Mouse (Mus musculus): ENCODE results near the gene Rgma. TPM values are rescaled to one million over a fixed set of nuclear protein-coding genes. Genes with fewer than 3 reads are reported as not detected.

The Rgma gene
- polyA plus RNA-seq, 1 experiment, result 4.7 TPM

GRCm38 (mm10) chr7:73399501-73400044 is 24.3 kb downstream of the Rgma start:
- Histone ChIP-seq H3K27me3 (ENCODE audit: control insufficient read depth, insufficient read depth, low read length) (peaks cover 3% of the 10 kb centered on the region; the same call in 1 of the 2 replicates), H3K4me3 (ENCODE audit: extremely low read depth, insufficient read depth, insufficient read length) (no peak overlapping the region), H3K27ac (ENCODE audit: insufficient read depth, low read length) (no peak overlapping the region), H3K4me1 (ENCODE audit: control insufficient read depth, insufficient read depth, insufficient read length) (no peaks in the 10 kb centered on the region), H3K36me3 (ENCODE audit: control insufficient read depth, insufficient read depth, low read length) (no peaks in the 10 kb centered on the region)
- TF ChIP-seq POLR2A (IDR thresholded peaks at IDR 0.05; ENCODE audit: low read depth, low read length) (no peak), CTCF (IDR thresholded peaks at IDR 0.05; ENCODE audit: extremely low read depth, insufficient read depth, insufficient read length, insufficient replicate concordance) (peak; percentile 38; the same call in 1 of the 2 replicates)
- peak in 1 of 2 experiments; percentile 46 for DNase-seq (ENCODE audit: low read depth in 1 of 2, low spot score in 2 of 2)
- WGBS, result 10% methylated on average over 19 of the region's 19 CpGs

GRCm38 (mm10) chr7:73400051-73400916 is 25.0 kb downstream of the Rgma start:
- TF ChIP-seq CTCF (IDR thresholded peaks at IDR 0.05; ENCODE audit: extremely low read depth, insufficient read depth, insufficient read length, insufficient replicate concordance) (no peak), POLR2A (IDR thresholded peaks at IDR 0.05; ENCODE audit: low read depth, low read length) (no peak)
- Histone ChIP-seq H3K27me3 (ENCODE audit: control insufficient read depth, insufficient read depth, low read length) (peaks cover 3% of the 10 kb centered on the region; the same call in 1 of the 2 replicates), H3K4me1 (ENCODE audit: control insufficient read depth, insufficient read depth, insufficient read length) (no peaks in the 10 kb centered on the region), H3K27ac (ENCODE audit: insufficient read depth, low read length) (no peak overlapping the region), H3K4me3 (ENCODE audit: extremely low read depth, insufficient read depth, insufficient read length) (no peak overlapping the region), H3K36me3 (ENCODE audit: control insufficient read depth, insufficient read depth, low read length) (no peaks in the 10 kb centered on the region)
- 30% methylated on average over 20 of the region's 20 CpGs for WGBS
- DNase-seq (ENCODE audit: low read depth in 1 of 2, low spot score in 2 of 2), result no peak

GRCm38 (mm10) chr7:73402106-73402505 is 26.8 kb downstream of the Rgma start:
- H3K4me3 ChIP-seq (ENCODE audit: extremely low read depth, insufficient read depth, insufficient read length), result no peak overlapping the region
- no peak overlapping the region for H3K27ac ChIP-seq (ENCODE audit: insufficient read depth, low read length)
- TF ChIP-seq CTCF (IDR thresholded peaks at IDR 0.05; ENCODE audit: extremely low read depth, insufficient read depth, insufficient read length, insufficient replicate concordance) (no peak), POLR2A (IDR thresholded peaks at IDR 0.05; ENCODE audit: low read depth, low read length) (no peak)
- 73% methylated on average over 2 of the region's 2 CpGs for WGBS
- H3K4me1 ChIP-seq (ENCODE audit: control insufficient read depth, insufficient read depth, insufficient read length), result no peaks in the 10 kb centered on the region
- no peaks in the 10 kb centered on the region for H3K36me3 ChIP-seq (ENCODE audit: control insufficient read depth, insufficient read depth, low read length)
- no peak for DNase-seq (ENCODE audit: low read depth in 1 of 2, low spot score in 2 of 2)
- H3K27me3 ChIP-seq (ENCODE audit: control insufficient read depth, insufficient read depth, low read length), result peaks cover 3% of the 10 kb centered on the region; the same call in 1 of the 2 replicates

GRCm38 (mm10) chr7:73402671-73403070 is 27.4 kb downstream of the Rgma start:
- Histone ChIP-seq H3K4me1 (ENCODE audit: control insufficient read depth, insufficient read depth, insufficient read length) (no peaks in the 10 kb centered on the region), H3K4me3 (ENCODE audit: extremely low read depth, insufficient read depth, insufficient read length) (no peak overlapping the region), H3K27ac (ENCODE audit: insufficient read depth, low read length) (no peak overlapping the region), H3K36me3 (ENCODE audit: control insufficient read depth, insufficient read depth, low read length) (no peaks in the 10 kb centered on the region), H3K27me3 (ENCODE audit: control insufficient read depth, insufficient read depth, low read length) (peaks cover 3% of the 10 kb centered on the region; the same call in 1 of the 2 replicates)
- WGBS, result 73% methylated on average over 1 of the region's 1 CpGs
- TF ChIP-seq CTCF (IDR thresholded peaks at IDR 0.05; ENCODE audit: extremely low read depth, insufficient read depth, insufficient read length, insufficient replicate concordance), result no peak
- TF ChIP-seq POLR2A (IDR thresholded peaks at IDR 0.05; ENCODE audit: low read depth, low read length), result no peak
- DNase-seq (ENCODE audit: low read depth in 1 of 2, low spot score in 2 of 2), result no peak

- H3K27ac ChIP-seq (ENCODE audit: insufficient read depth, low read length), result no peak overlapping the region
- no peak for DNase-seq (ENCODE audit: low read depth in 1 of 2, low spot score in 2 of 2)
- H3K4me1 ChIP-seq (ENCODE audit: control insufficient read depth, insufficient read depth, insufficient read length), result no peaks in the 10 kb centered on the region
- H3K4me3 ChIP-seq (ENCODE audit: extremely low read depth, insufficient read depth, insufficient read length), result no peak overlapping the region
- TF ChIP-seq POLR2A (IDR thresholded peaks at IDR 0.05; ENCODE audit: low read depth, low read length) (no peak), CTCF (IDR thresholded peaks at IDR 0.05; ENCODE audit: extremely low read depth, insufficient read depth, insufficient read length, insufficient replicate concordance) (no peak)
- whole genome bisulfite sequencing, result 60% methylated on average over 3 of the region's 3 CpGs
- no peaks in the 10 kb centered on the region for H3K27me3 ChIP-seq (ENCODE audit: control insufficient read depth, insufficient read depth, low read length)
- H3K36me3 ChIP-seq (ENCODE audit: control insufficient read depth, insufficient read depth, low read length), result no peaks in the 10 kb centered on the region
Observed at GRCm38 (mm10) chr7:73403538-73403937, 28.2 kb downstream of the Rgma start.

GRCm38 (mm10) chr7:73405550-73405949 is 30.2 kb downstream of the Rgma start:
- H3K4me1 ChIP-seq (ENCODE audit: control insufficient read depth, insufficient read depth, insufficient read length), result no peaks in the 10 kb centered on the region
- no peak for DNase-seq (ENCODE audit: low read depth in 1 of 2, low spot score in 2 of 2)
- WGBS, result 93% methylated on average over 11 of the region's 11 CpGs
- H3K27me3 ChIP-seq (ENCODE audit: control insufficient read depth, insufficient read depth, low read length), result no peaks in the 10 kb centered on the region
- TF ChIP-seq CTCF (IDR thresholded peaks at IDR 0.05; ENCODE audit: extremely low read depth, insufficient read depth, insufficient read length, insufficient replicate concordance) (no peak), POLR2A (IDR thresholded peaks at IDR 0.05; ENCODE audit: low read depth, low read length) (no peak)
- no peaks in the 10 kb centered on the region for H3K36me3 ChIP-seq (ENCODE audit: control insufficient read depth, insufficient read depth, low read length)
- H3K4me3 ChIP-seq (ENCODE audit: extremely low read depth, insufficient read depth, insufficient read length), result no peak overlapping the region
- no peak overlapping the region for H3K27ac ChIP-seq (ENCODE audit: insufficient read depth, low read length)
